Mouse (Mus musculus) layer of hippocampus, adult 18-20 months (tissue): ENCODE measurements at regions not wholly inside any gene's neighbourhood (a gene's known extent, or its start where the extent isn't known, plus 50 kb on each side); places are given as distances from the start of the nearest gene placed in this dataset.

Experiments
- DNase-seq, 2 experiments: peaks; one replicate each; pipeline ENCODE4 v3.0.0; 2022; ENCODE audit warnings: low spot score in 2 of 2

- peak in 1 of 2 experiments; percentile 83 for DNase-seq
These were observed 319.5 kb downstream of the Med13l start for GRCm38 (mm10) chr5:118879808-118880478.

- DNase-seq: peak in 1 of 2 experiments; percentile 6
These were observed 320.1 kb downstream of the Med13l start for GRCm38 (mm10) chr5:118880546-118880945.

GRCm38 (mm10) chr5:118881886-118882285 lies 321.4 kb downstream of the Med13l start:
- no peak for DNase-seq

GRCm38 (mm10) chr5:118888131-118888530 lies 327.7 kb downstream of the Med13l start:
- peak in 1 of 2 experiments; percentile 8 for DNase-seq

- peak in 1 of 2 experiments; percentile 56 for DNase-seq
These were observed 330.7 kb downstream of the Med13l start for GRCm38 (mm10) chr5:118891131-118891530.

- DNase-seq: no peak
These were observed 347.7 kb downstream of the Med13l start for GRCm38 (mm10) chr5:118908224-118908623.

- no peak for DNase-seq
These were observed 349.3 kb downstream of the Med13l start for GRCm38 (mm10) chr5:118909756-118910155.

- no peak for DNase-seq
These were observed 353.8 kb downstream of the Med13l start for GRCm38 (mm10) chr5:118914191-118914750.

GRCm38 (mm10) chr5:118923357-118923756 lies 362.9 kb downstream of the Med13l start:
- no peak for DNase-seq

- no peak for DNase-seq
These were observed 368.6 kb downstream of the Med13l start for GRCm38 (mm10) chr5:118929037-118929436.

GRCm38 (mm10) chr5:118929990-118930501 lies 369.6 kb downstream of the Med13l start:
- no peak for DNase-seq

GRCm38 (mm10) chr5:118939336-118940039 lies 379.0 kb downstream of the Med13l start:
- no peak for DNase-seq

GRCm38 (mm10) chr5:118944256-118944655 lies 383.8 kb downstream of the Med13l start:
- DNase-seq: no peak

GRCm38 (mm10) chr5:118946090-118946489 lies 385.6 kb downstream of the Med13l start:
- peak in 1 of 2 experiments; percentile 20 for DNase-seq

GRCm38 (mm10) chr5:118946994-118947393 lies 386.5 kb downstream of the Med13l start:
- no peak for DNase-seq

- DNase-seq: no peak
These were observed 387.8 kb downstream of the Med13l start for GRCm38 (mm10) chr5:118948119-118948786.

GRCm38 (mm10) chr5:118951067-118951466 lies 390.6 kb downstream of the Med13l start:
- no peak for DNase-seq

- DNase-seq: no peak
These were observed 400.1 kb downstream of the Med13l start for GRCm38 (mm10) chr5:118960521-118961001.

GRCm38 (mm10) chr5:118961091-118961490 lies 400.6 kb downstream of the Med13l start:
- DNase-seq: no peak

GRCm38 (mm10) chr5:118962152-118962551 lies 401.7 kb downstream of the Med13l start:
- DNase-seq: no peak

GRCm38 (mm10) chr5:118963001-118963400 lies 402.5 kb downstream of the Med13l start:
- DNase-seq: no peak
